Mouse (Mus musculus) olfactory bulb, adult 2 months (tissue): ENCODE measurements around the gene Dram1.

Source experiments
- CTCF ChIP-seq: fragments of 200-500 bp; IDR thresholded peaks from 2 replicates; pipeline ENCODE4 v1.5.1; 2012; ENCODE audit warnings: low read depth, mild to moderate bottlenecking, low read length, moderate library complexity; ENCODE audit not compliant: insufficient read depth
- POLR2A ChIP-seq: fragments of 200-500 bp; IDR thresholded peaks from 2 replicates; pipeline ENCODE4 v1.6.1; 2012; ENCODE audit warnings: mild to moderate bottlenecking, low read depth, low read length, moderate library complexity; ENCODE audit not compliant: insufficient read depth

DNA sequence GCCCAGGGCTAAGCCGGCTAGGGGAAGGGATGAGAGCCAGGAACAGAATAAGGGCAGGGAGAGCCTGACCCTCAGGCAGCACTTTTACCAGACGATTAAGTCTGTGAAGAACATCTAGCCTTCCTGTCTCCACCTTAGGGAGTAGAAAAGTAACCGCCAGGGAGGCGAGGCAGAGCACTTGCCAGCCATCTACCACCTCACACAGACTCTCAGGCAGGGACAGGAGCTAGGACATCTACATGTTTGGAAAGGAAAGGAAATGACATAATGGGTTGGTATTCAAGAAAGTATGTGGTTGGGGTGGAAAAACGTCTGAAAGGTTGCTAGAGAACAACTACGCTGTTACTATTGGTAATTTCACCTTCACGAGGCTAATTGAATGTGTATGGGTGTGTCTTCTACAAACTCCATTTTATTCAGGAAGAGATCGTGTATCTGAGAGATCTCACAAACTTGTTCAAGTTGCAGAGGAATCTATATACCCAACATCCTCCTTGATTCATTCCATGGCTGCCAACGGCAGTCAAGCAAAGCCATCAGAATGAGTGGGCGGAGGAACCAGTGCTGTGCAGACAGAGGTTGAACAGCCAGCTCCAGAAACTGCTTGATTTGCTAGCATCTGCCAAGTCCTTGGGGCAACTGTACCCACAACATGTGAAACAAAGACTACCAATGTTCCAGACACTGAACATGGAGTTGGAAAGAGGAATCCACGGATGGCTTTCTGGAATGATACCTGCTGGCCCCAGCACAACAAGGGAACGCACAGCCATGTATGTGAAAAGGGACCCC, 32.2 kb downstream of the Dram1 start:
- no peak for TF ChIP-seq POLR2A
- TF ChIP-seq CTCF = no peak
